Mouse (Mus musculus) heart, postnatal 0 days (tissue): ENCODE results near the gene Tbc1d17. TPM values are rescaled to one million over a fixed set of nuclear protein-coding genes. Genes with fewer than 3 reads are reported as not detected.
A peak's percentile ranks its signal among the peaks of the same experiment; 100 is the strongest.

Source experiments
- ATAC-seq: fragments of 200-750 bp; cut with Nextera tagmentation; 2 replicates; pipeline ENCODE4 v1.8.0; 2017; ENCODE audit warnings: low read depth, moderate number of reproducible peaks, moderate library complexity; ENCODE audit not compliant: insufficient read depth
- DNase-seq: peaks from one replicate; pipeline ENCODE4 v3.0.0-alpha.2; 2016; ENCODE audit warnings: low spot score
- H3K27ac ChIP-seq: fragments of 300-500 bp; sonication (generic); 2 replicates; pipeline ENCODE4 v1.5.1; 2014; ENCODE audit warnings: low read depth, mild to moderate bottlenecking
- H3K27me3 ChIP-seq: fragments of 300-500 bp; sonication (generic); 2 replicates; pipeline ENCODE4 v1.6.1; 2014; ENCODE audit warnings: low read length, mixed read lengths; ENCODE audit not compliant: control insufficient read depth, insufficient read depth
- H3K36me3 ChIP-seq: fragments of 300-500 bp; sonication (generic); replicated peaks from 2 replicates; pipeline ENCODE4 v1.6.1; 2014; ENCODE audit warnings: low read length, mixed read lengths; ENCODE audit not compliant: control insufficient read depth, insufficient read depth
- H3K4me1 ChIP-seq: fragments of 300-500 bp; sonication (generic); 2 replicates; pipeline ENCODE4 v1.6.1; 2014; ENCODE audit warnings: antibody characterized with exemption; ENCODE audit not compliant: control insufficient read depth, insufficient read depth
- H3K4me2 ChIP-seq: fragments of 300-500 bp; sonication (generic); 2 replicates; pipeline ENCODE4 v1.6.1; 2014; ENCODE audit warnings: low read depth, mild to moderate bottlenecking, low read length, moderate library complexity
- H3K4me3 ChIP-seq: fragments of 300-500 bp; sonication (generic); 2 replicates; pipeline ENCODE4 v1.5.1; 2014; ENCODE audit warnings: low read depth, low read length
- H3K9ac ChIP-seq: fragments of 300-500 bp; sonication (generic); replicated peaks from 2 replicates; pipeline ENCODE4 v1.6.1; 2014; ENCODE audit warnings: low read depth, low read length, mixed read lengths
- H3K9me3 ChIP-seq: fragments of 300-500 bp; sonication (generic); replicated peaks from 2 replicates; pipeline ENCODE4 v1.6.1; 2016; ENCODE audit warnings: low read length; ENCODE audit not compliant: control insufficient read depth
- CTCF ChIP-seq: IDR thresholded peaks from 2 replicates; pipeline ENCODE4 v1.5.1; 2016; ENCODE audit warnings: antibody characterized with exemption, control low read depth, low read depth
- EP300 ChIP-seq: IDR thresholded peaks from 2 replicates; pipeline ENCODE4 v1.6.1; 2016; ENCODE audit warnings: antibody characterized with exemption, low read depth
- WGBS: fragments of 180-500 bp; shearing (Covaris S2); extraction: QIAGEN DNeasy Blood & Tissue Kit; methylation state at CpG from one replicate; pipeline ENCODE4 v1.1.7; 2014; 5-methylcytosine and 5-hydroxymethylcytosine counted together
- polyA plus RNA-seq: library from polyadenylated mRNA; unstranded; fragments of >200 nt; fragmentation: Nextera tagmentation; extraction: Ambion mirVana; gene quantifications from 2 replicates; pipeline ENCODE4 v1.2.1, GENCODE M21; 2015
- total RNA-seq: library from RNA; depleted of rRNA; stranded (reverse); fragments of >200 nt; gene quantifications from 2 replicates; pipeline ENCODE4 v1.2.3, GENCODE M21; 2014; ENCODE audit warnings: low replicate concordance

Tbc1d17 gene
- total and polyA plus RNA-seq, 2 experiments from 2014 or later, result 51.7 to 101 TPM

DNA sequence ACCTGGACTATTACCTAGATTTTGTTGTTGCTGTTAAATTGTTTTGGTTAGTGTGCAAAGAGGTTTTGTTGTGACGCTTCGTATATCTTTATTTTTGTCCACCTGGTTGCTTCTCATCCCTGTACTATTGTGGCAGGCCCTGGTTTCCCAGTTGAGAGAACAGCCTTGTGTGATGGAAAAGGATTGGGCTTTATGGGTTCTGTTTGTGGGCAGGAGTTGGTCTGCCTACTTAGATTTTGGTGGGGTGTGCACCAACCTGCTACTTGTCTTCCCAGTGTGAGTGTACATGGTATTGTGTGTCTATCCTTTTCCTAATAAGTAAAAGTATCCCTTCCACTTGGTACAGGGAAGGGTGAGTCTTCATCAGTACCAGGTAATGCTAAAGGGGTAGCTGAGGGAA, 29.5 kb downstream of the Tbc1d17 start:
- WGBS, result 82% methylated on average over 2 of the region's 2 CpGs
- H3K27ac ChIP-seq, result peak overlapping the region; percentile 48; the same call in 1 of the 2 replicates
- no peaks in the 10 kb centered on the region for H3K9me3 ChIP-seq
- peak overlapping the region; percentile 78; the same call in 1 of the 2 replicates for H3K4me3 ChIP-seq
- no peak for DNase-seq
- TF ChIP-seq CTCF (no peak), EP300 (no peak)
- H3K4me2 ChIP-seq, result peak overlapping the region; percentile 85
- no peak for ATAC-seq
- peaks cover 44% of the 10 kb centered on the region for H3K4me1 ChIP-seq
- H3K36me3 ChIP-seq, result no peaks in the 10 kb centered on the region
- H3K27me3 ChIP-seq, result no peaks in the 10 kb centered on the region
- H3K9ac ChIP-seq, result peak overlapping the region; percentile 34; the same call in 1 of the 2 replicates

DNA sequence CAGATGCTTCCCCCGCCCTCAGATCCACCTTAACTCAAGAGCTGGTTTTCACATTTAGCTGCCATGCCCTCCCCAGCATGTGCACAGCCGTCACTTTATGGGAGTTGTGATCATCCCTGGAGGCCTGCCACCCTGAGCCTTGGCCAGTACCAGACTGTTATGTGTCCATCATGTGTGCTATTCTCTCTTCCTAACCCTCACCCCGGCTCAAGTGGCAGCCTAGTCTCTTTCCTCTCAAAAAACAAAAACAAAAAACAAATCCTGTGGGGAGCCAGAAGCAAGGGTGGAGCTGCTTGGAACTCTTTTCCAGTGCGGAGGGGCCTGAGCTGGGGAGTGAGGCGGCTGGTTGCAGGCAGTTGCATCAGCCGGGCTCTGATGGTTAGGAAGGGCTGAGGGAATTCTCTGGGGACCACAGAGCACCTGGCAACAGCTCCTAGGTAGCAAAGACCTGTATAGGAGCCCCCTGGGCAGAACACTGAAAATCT, 30.1 kb downstream of the Tbc1d17 start:
- no peak for ATAC-seq
- H3K27ac ChIP-seq, result peak overlapping the region; percentile 48; the same call in 1 of the 2 replicates
- WGBS, result 29% methylated on average over 6 of the region's 6 CpGs
- peak overlapping the region; percentile 34 for H3K9ac ChIP-seq
- DNase-seq, result no peak
- H3K27me3 ChIP-seq, result no peaks in the 10 kb centered on the region
- no peaks in the 10 kb centered on the region for H3K9me3 ChIP-seq
- H3K4me2 ChIP-seq, result peak overlapping the region; percentile 85
- peaks cover 44% of the 10 kb centered on the region for H3K4me1 ChIP-seq
- TF ChIP-seq EP300 (no peak), CTCF (no peak)
- H3K4me3 ChIP-seq, result peak overlapping the region; percentile 78
- no peaks in the 10 kb centered on the region for H3K36me3 ChIP-seq

DNA sequence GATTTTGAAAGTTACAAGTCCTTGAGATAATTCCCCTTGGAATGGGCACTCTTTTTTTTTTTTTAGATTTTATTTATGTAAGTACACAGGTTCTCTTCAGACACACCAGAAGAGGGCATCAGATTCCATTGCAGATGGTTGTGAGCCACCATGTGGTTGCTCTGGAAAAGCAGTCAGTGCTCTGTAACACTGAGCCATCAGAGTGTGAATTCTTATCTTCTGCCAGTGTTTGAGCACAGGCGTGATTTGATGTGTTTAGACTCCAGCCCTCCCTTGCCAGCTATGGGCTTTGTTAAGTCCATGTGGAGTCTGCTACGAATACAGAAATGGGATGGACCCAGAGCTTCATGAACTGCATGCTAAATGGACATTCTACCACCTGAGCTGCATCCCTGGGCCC, 30.7 kb downstream of the Tbc1d17 start:
- ATAC-seq, result no peak
- DNase-seq, result no peak
- peak overlapping the region; percentile 98 for H3K27ac ChIP-seq
- H3K4me3 ChIP-seq, result peak overlapping the region; percentile 78
- peaks cover 44% of the 10 kb centered on the region for H3K4me1 ChIP-seq
- peak overlapping the region; percentile 85 for H3K4me2 ChIP-seq
- no peaks in the 10 kb centered on the region for H3K27me3 ChIP-seq
- WGBS, result 10% methylated on average over 2 of the region's 2 CpGs
- no peak overlapping the region for H3K9ac ChIP-seq
- no peaks in the 10 kb centered on the region for H3K9me3 ChIP-seq
- TF ChIP-seq EP300 (no peak), CTCF (no peak)
- H3K36me3 ChIP-seq, result 0 out of 2 replicates have a peak, but pooled peaks cover under 1% of the 10 kb centered on the region

DNA sequence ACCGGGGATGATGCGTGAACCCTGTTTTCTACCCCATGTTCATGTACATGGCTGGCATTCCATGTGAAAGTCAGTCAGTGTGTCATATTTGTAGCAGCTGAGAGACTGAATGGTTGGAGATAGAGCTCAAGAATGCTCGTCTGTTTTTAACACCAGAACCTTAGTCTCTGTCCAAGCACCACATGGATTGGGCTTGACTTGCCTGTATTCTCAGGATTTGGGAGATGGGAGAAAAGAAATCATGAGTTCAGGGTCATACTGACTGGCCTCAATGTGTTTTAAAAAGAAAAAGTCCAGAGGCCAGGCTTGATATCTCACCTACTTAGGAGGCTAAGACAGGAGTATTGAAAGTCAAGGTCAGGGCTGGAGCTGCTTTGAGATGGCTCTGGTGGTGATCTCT, 31.4 kb downstream of the Tbc1d17 start:
- TF ChIP-seq EP300 (no peak), CTCF (no peak)
- Histone ChIP-seq H3K36me3 (peaks cover 8% of the 10 kb centered on the region; the same call in 1 of the 2 replicates), H3K4me3 (peak overlapping the region; percentile 78), H3K9ac (peak overlapping the region; percentile 89), H3K27me3 (no peaks in the 10 kb centered on the region), H3K9me3 (no peaks in the 10 kb centered on the region), H3K4me1 (peaks cover 44% of the 10 kb centered on the region), H3K27ac (peak overlapping the region; percentile 98), H3K4me2 (peak overlapping the region; percentile 85)
- ATAC-seq, result no peak
- WGBS, result 9% methylated on average over 3 of the region's 3 CpGs
- DNase-seq, result no peak

DNA sequence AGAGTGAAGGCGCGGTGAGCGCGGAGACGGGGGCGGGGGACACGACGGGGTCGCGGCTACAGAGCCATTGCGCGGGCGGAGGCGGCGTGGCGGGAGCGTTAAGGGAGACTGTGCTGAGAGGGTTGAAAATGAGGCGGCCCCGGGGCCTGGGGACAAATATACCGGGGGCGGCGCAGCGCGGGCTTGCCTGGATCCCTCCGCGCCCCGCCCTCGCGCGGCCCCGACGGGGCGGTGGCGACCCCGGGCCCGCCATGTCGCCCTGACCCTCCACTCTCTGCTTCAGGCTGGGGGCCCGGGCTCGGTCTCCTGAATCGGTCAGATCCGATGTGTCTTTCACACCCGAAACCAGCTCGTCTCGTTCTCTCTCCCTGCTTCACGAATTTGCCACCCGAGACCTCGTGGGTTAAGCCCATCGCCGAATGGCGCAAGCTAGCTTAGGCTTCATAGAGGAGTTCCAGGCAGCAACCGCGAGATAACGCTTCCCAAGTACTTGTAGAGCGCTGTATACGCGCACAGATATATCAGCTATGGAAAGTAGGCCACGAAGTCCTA, 32.3 kb downstream of the Tbc1d17 start, which contains the start of gene Atf5:
Gene Atf5, minus strand, starts transcription at position 189 of the 552 bp plus-strand sequence.
- Histone ChIP-seq H3K27me3 (no peaks in the 10 kb centered on the region), H3K27ac (peak within 1 kb of the TSS; percentile 98), H3K4me3 (peak within 1 kb of the TSS; percentile 78), H3K9ac (peak within 1 kb of the TSS; percentile 89), H3K4me1 (peaks cover 41% of the 10 kb centered on the region), H3K9me3 (no peaks in the 10 kb centered on the region), H3K4me2 (peak within 1 kb of the TSS; percentile 85), H3K36me3 (peaks cover 8% of the 10 kb centered on the region; the same call in 1 of the 2 replicates)
- TF ChIP-seq CTCF (no peak), EP300 (no peak; the same call in 1 of the 2 replicates)
- WGBS, result under 1% methylated on average over 41 of the region's 57 CpGs
- DNase-seq (peak; percentile 47), ATAC-seq (peak; percentile 19)
